Mouse (Mus musculus): ENCODE data around the gene Gstp1.
"Not testable (repeated sequence)": the region's sequence is repeated elsewhere in the genome, so short reads cannot be mapped to it uniquely, and the experiment has no call there.

DNA sequence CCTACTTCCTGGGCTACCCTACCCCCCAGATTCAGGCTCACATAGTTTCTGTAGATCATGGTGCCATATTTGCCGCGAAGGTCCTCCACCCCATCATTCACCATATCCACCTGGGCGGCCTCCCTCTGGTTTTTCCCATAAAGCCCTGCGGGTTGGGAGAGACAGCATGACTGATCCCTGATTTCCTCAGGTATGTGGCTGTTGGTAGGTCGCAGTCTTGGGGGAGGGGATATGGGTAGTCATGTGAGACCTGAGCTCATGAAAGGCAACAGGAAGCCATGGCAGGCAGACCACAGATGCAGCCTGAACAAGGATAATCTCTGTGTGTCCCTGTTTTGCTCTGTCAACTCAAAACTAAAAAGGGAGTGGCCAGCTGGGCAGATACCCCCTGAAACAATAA, 3.2 kb upstream of the Gstp1 start:
- not testable (repeated sequence) for TF ChIP-seq POLR2A (IDR thresholded peaks at IDR 0.05; ENCODE audit: insufficient read depth, low read length); CTCF (IDR thresholded peaks at IDR 0.05; ENCODE audit: low read depth, low read length)

Data from ES-Bruce4 (cell line).